Mouse (Mus musculus): ENCODE measurements around the gene Entpd2.

DNA sequence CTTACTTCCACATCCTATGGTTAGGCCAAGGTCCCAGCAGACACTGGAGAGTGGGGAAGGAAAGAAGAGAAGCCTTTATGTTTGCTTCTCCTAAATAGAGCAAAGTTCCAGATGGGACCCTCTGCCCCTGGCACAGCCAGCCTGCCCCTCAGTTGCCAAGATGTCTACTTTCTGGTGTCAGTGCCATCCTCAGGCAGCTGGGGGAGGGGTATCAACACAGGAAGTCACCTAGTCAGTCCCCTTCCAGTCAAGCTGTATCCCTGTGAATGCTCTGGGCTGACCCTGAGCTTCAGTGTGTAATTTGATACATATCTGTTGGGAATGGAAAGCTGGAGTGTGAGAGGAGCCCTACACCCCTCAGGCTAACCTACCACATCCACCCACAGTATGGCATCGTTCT, 1.3 kb downstream of the Entpd2 start:
- no peak for TF ChIP-seq POLR2A (IDR thresholded peaks at IDR 0.05; ENCODE audit: low read depth, low read length)
- TF ChIP-seq CTCF (IDR thresholded peaks at IDR 0.05; ENCODE audit: extremely low read depth, insufficient read depth, insufficient read length, insufficient replicate concordance): no peak

All from spleen, adult 2 months (tissue).